Mouse (Mus musculus) CH12.LX (cell line): ENCODE results near the gene Galnt12. TPM values are rescaled to one million over a fixed set of nuclear protein-coding genes. Genes with fewer than 3 reads are reported as not detected.

Experiments
- DNase-seq: peaks from one replicate; pipeline ENCODE4 v3.0.0-alpha.2; 2013; ENCODE audit errors: extremely low read depth
- H3K27ac ChIP-seq: 2 replicates; pipeline ENCODE4 v1.5.1; 2012; ENCODE audit warnings: low read depth, mild to moderate bottlenecking, control low read depth, moderate library complexity; ENCODE audit not compliant: insufficient read depth
- H3K27me3 ChIP-seq: replicated peaks from 2 replicates; pipeline ENCODE3; 2012; ENCODE audit warnings: inconsistent platforms
- H3K36me3 ChIP-seq, 2 experiments: replicated peaks in 1 of 2; 2 replicates each; pipeline versions ENCODE3 to v1.6.1; 2012; ENCODE audit warnings: inconsistent platforms in 1 of 2, low read length in 1 of 2, mild to moderate bottlenecking in 1 of 2, mixed read lengths in 1 of 2, moderate library complexity in 1 of 2; ENCODE audit not compliant: control insufficient read depth in 1 of 2, insufficient read depth in 1 of 2
- H3K4me1 ChIP-seq, 2 experiments: 2 replicates each; pipeline ENCODE4 v1.6.1; 2012; ENCODE audit warnings: inconsistent platforms in 1 of 2, moderate library complexity in 1 of 2; ENCODE audit not compliant: insufficient read depth in 2 of 2, control insufficient read depth in 1 of 2
- H3K4me2 ChIP-seq: 2 replicates; pipeline ENCODE4 v1.6.1; 2012; ENCODE audit warnings: low read depth, mild to moderate bottlenecking, control low read depth; ENCODE audit not compliant: poor library complexity, insufficient read depth, severe bottlenecking
- H3K4me3 ChIP-seq, 3 experiments: fragments of 150-350 bp in 1 of 3; sonication (generic) in 1 of 3; replicated peaks in 1 of 3; 2 replicates each; pipeline versions ENCODE3 to v1.5.1; 2011 to 2012; ENCODE audit warnings: low read depth in 2 of 3, low read length in 2 of 3, mild to moderate bottlenecking in 2 of 3, moderate library complexity in 2 of 3, control low read depth in 1 of 3, improper control_type of control experiment in 1 of 3, inconsistent platforms in 1 of 3, mixed read lengths in 1 of 3; ENCODE audit not compliant: poor library complexity in 1 of 3
- H3K79me2 ChIP-seq: replicated peaks from 2 replicates; pipeline ENCODE4 v1.6.1; 2012; ENCODE audit warnings: mild to moderate bottlenecking, moderate library complexity; ENCODE audit not compliant: control insufficient read depth, poor library complexity, insufficient read depth, severe bottlenecking; ENCODE audit errors: extremely low read depth
- H3K9ac ChIP-seq: 2 replicates; pipeline ENCODE4 v1.6.1; 2012; ENCODE audit warnings: low read depth, mild to moderate bottlenecking, control low read depth, moderate library complexity; ENCODE audit not compliant: insufficient read depth
- H3K9me3 ChIP-seq: replicated peaks from 2 replicates; pipeline ENCODE3; 2012; ENCODE audit warnings: low read length, inconsistent platforms, mixed read lengths
- CHD1 ChIP-seq: IDR thresholded peaks from 2 replicates; pipeline ENCODE4 v1.6.1; 2012; ENCODE audit warnings: low read depth, low read length, improper control_type of control experiment, inconsistent platforms
- CHD2 ChIP-seq: IDR thresholded peaks from 2 replicates; pipeline ENCODE4 v1.6.1; 2011; ENCODE audit warnings: low read length, improper control_type of control experiment
- CTCF ChIP-seq, 2 experiments: IDR thresholded peaks in 1 of 2; conservative IDR thresholded peaks in 1 of 2; 2 replicates each; pipeline ENCODE4 v1.5.1; 2011 to 2012; ENCODE audit warnings: low read depth in 2 of 2, low read length in 2 of 2, improper control_type of control experiment in 1 of 2, inconsistent platforms in 1 of 2, mild to moderate bottlenecking in 1 of 2, moderate library complexity in 1 of 2
- E2F4 ChIP-seq: IDR thresholded peaks from 2 replicates; pipeline ENCODE4 v1.6.1; 2011; ENCODE audit warnings: low read depth, low read length, improper control_type of control experiment; ENCODE audit not compliant: insufficient replicate concordance
- ELF1 ChIP-seq: IDR thresholded peaks from 2 replicates; pipeline ENCODE4 v1.6.1; 2014; ENCODE audit warnings: low read depth, mild to moderate bottlenecking, inconsistent platforms, low read length, improper control_type of control experiment
- EP300 ChIP-seq: IDR thresholded peaks from 2 replicates; pipeline ENCODE4 v1.6.1; 2011; ENCODE audit warnings: low read length, improper control_type of control experiment
- ETS1 ChIP-seq: conservative IDR thresholded peaks from 2 replicates; pipeline ENCODE4 v1.6.1; 2012; ENCODE audit warnings: low read depth, mild to moderate bottlenecking, inconsistent platforms, low read length, improper control_type of control experiment, moderate library complexity
- HCFC1 ChIP-seq: IDR thresholded peaks from 2 replicates; pipeline ENCODE4 v1.6.1; 2012; ENCODE audit warnings: low read depth, mild to moderate bottlenecking, inconsistent platforms, low read length, improper control_type of control experiment
- IRF4 ChIP-seq: IDR thresholded peaks from 2 replicates; pipeline ENCODE4 v1.6.1; 2014; ENCODE audit warnings: low read depth, mild to moderate bottlenecking, inconsistent platforms, low read length, improper control_type of control experiment
- JUN ChIP-seq: IDR thresholded peaks from 2 replicates; pipeline ENCODE4 v1.6.1; 2011; ENCODE audit warnings: low read depth, mild to moderate bottlenecking, low read length, improper control_type of control experiment, moderate library complexity; ENCODE audit not compliant: insufficient read depth
- JUND ChIP-seq: conservative IDR thresholded peaks from 2 replicates; pipeline ENCODE4 v1.6.1; 2011; ENCODE audit warnings: low read depth, low read length, improper control_type of control experiment
- KAT2A ChIP-seq: IDR thresholded peaks from 2 replicates; pipeline ENCODE4 v1.6.1; 2012; ENCODE audit warnings: low read length, improper control_type of control experiment, inconsistent platforms; ENCODE audit not compliant: insufficient replicate concordance
- MAX ChIP-seq: IDR thresholded peaks from 2 replicates; pipeline ENCODE4 v1.6.1; 2011; ENCODE audit warnings: low read length, improper control_type of control experiment
- MAZ ChIP-seq: IDR thresholded peaks from 2 replicates; pipeline ENCODE4 v1.6.1; 2012; ENCODE audit warnings: low read depth, mild to moderate bottlenecking, inconsistent platforms, low read length, improper control_type of control experiment, moderate library complexity
- MXI1 ChIP-seq: IDR thresholded peaks from 2 replicates; pipeline ENCODE4 v1.6.1; 2011; ENCODE audit warnings: mild to moderate bottlenecking, low read depth, low read length, improper control_type of control experiment
- NRF1 ChIP-seq: IDR thresholded peaks from 2 replicates; pipeline ENCODE4 v1.6.1; 2014; ENCODE audit warnings: low read depth, mild to moderate bottlenecking, inconsistent platforms, low read length, improper control_type of control experiment, moderate library complexity
- PAX5 ChIP-seq: IDR thresholded peaks from 2 replicates; pipeline ENCODE4 v1.6.1; 2012; ENCODE audit warnings: low read length, inconsistent platforms, mixed read lengths
- POLR2A ChIP-seq: IDR thresholded peaks from 2 replicates; pipeline ENCODE4 v1.6.1; 2011; ENCODE audit warnings: low read depth, mild to moderate bottlenecking, improper control_type of control experiment, low read length
- POLR2AphosphoS2 ChIP-seq: IDR thresholded peaks from 2 replicates; pipeline ENCODE4 v1.6.1; 2011; ENCODE audit warnings: low read depth, low read length, improper control_type of control experiment
- RAD21 ChIP-seq: IDR thresholded peaks from 2 replicates; pipeline ENCODE4 v1.6.1; 2011; ENCODE audit warnings: low read depth, mild to moderate bottlenecking, low read length, improper control_type of control experiment, moderate library complexity
- SIN3A ChIP-seq: IDR thresholded peaks from 2 replicates; pipeline ENCODE4 v1.6.1; 2012; ENCODE audit warnings: low read length, improper control_type of control experiment, inconsistent platforms
- SMC3 ChIP-seq: IDR thresholded peaks from 2 replicates; pipeline ENCODE4 v1.6.1; 2011; ENCODE audit warnings: low read depth, low read length, improper control_type of control experiment
- USF1 ChIP-seq: IDR thresholded peaks from 2 replicates; pipeline ENCODE4 v1.6.1; 2014; ENCODE audit warnings: low read depth, mild to moderate bottlenecking, inconsistent platforms, low read length, improper control_type of control experiment
- USF2 ChIP-seq: conservative IDR thresholded peaks from 2 replicates; pipeline ENCODE4 v1.6.1; 2011; ENCODE audit warnings: low read depth, low read length, improper control_type of control experiment
- ZMIZ1 ChIP-seq: IDR thresholded peaks from 2 replicates; pipeline ENCODE4 v1.6.1; 2012; ENCODE audit warnings: low read depth, mild to moderate bottlenecking, inconsistent platforms, low read length, improper control_type of control experiment
- ZNF384 ChIP-seq: IDR thresholded peaks from 2 replicates; pipeline ENCODE4 v1.6.1; 2012; ENCODE audit warnings: low read depth, low read length, improper control_type of control experiment, inconsistent platforms
- dilution Hi-C: fragments of 300-500 bp; cut with MboI; formaldehyde crosslinking; loops from 2 replicates; pipeline ENCODE4 v1.14.3; 2020; ENCODE audit warnings: low sequenced_read_pairs; ENCODE audit not compliant: extremely low pct_unique_long_range_greater_than_20kb, extremely low pct_ligation_motif_present
- in situ Hi-C: fragments of 300-500 bp; cut with MboI; formaldehyde crosslinking; loops from 3 replicates; pipeline ENCODE4 v1.14.3; 2019; ENCODE audit warnings: low sequenced_read_pairs, low pct_ligation_motif_present, low pct_unique_long_range_greater_than_20kb, mixed read lengths
- polyA plus RNA-seq: library from polyadenylated mRNA; unstranded; fragments of >175 nt; gene quantifications from 2 replicates; pipeline ENCODE4 v1.2.1, GENCODE M21; 2012; ENCODE audit warnings: low read depth; ENCODE audit not compliant: insufficient read length
- total RNA-seq, 2 experiments: library from RNA; depleted of rRNA; stranded (reverse); fragments of 300-350 nt in 1 of 2; fragments of >200 nt in 1 of 2; gene quantifications; 2 replicates each; pipeline ENCODE4 v1.2.3; 2012 to 2014

Gene Galnt12
- total and polyA plus RNA-seq, 3 experiments = 15.8 to 16.4 (median 16.1) TPM

- H3K4me2 ChIP-seq = no peak overlapping the region
- H3K79me2 ChIP-seq = no peaks in the 10 kb centered on the region
- H3K9me3 ChIP-seq = no peaks in the 10 kb centered on the region
- no peak overlapping the region for H3K27ac ChIP-seq
- H3K27me3 ChIP-seq = no peaks in the 10 kb centered on the region
- no peak for DNase-seq
- in situ Hi-C loops (loop anchor here (5.0 kb wide), 1 partner anchor 41 kb away; no protein-coding TSS in a partner anchor), dilution Hi-C loops (no loop called here)
- no peak overlapping the region for H3K4me3 ChIP-seq
- H3K36me3 ChIP-seq = no peaks in the 10 kb centered on the region
- no peak overlapping the region for H3K9ac ChIP-seq
- H3K4me1 ChIP-seq = peaks cover 0 to 11% of the 10 kb centered on the region in 2 experiments; a peak in 1 of 4 replicates
- TF ChIP-seq KAT2A (no peak), JUND (no peak), ELF1 (no peak), POLR2A (no peak), ETS1 (no peak), EP300 (no peak), CHD1 (no peak), RAD21 (no peak), CHD2 (no peak), MAZ (no peak), E2F4 (no peak), PAX5 (no peak), ZNF384 (no peak), IRF4 (no peak), MAX (no peak), HCFC1 (no peak)
Observed at GRCm38 (mm10) chr4:47150806-47151205, 59.1 kb downstream of the Galnt12 start.

- no peak overlapping the region for H3K27ac ChIP-seq
- no peak overlapping the region for H3K9ac ChIP-seq
- DNase-seq = no peak
- H3K9me3 ChIP-seq = no peaks in the 10 kb centered on the region
- in situ Hi-C loops = loop anchor here (5.0 kb wide), 1 partner anchor 41 kb away; no protein-coding TSS in a partner anchor
- H3K4me3 ChIP-seq = no peak overlapping the region
- dilution Hi-C loops = no loop called here
- H3K27me3 ChIP-seq = no peaks in the 10 kb centered on the region
- TF ChIP-seq CTCF (conservative IDR thresholded peaks at IDR 0.05 in 1 of 2, IDR thresholded peaks at IDR 0.05 in 1 of 2; ENCODE audit: low read depth in 2 of 2, low read length in 2 of 2) (no peak), MXI1 (no peak), ZMIZ1 (no peak), E2F4 (no peak), SIN3A (no peak), NRF1 (no peak), CHD1 (no peak), MAZ (no peak), USF1 (no peak), POLR2AphosphoS2 (no peak), EP300 (no peak), ELF1 (no peak), SMC3 (no peak), USF2 (no peak), RAD21 (no peak), JUN (no peak)
- no peaks in the 10 kb centered on the region for H3K36me3 ChIP-seq
- H3K4me2 ChIP-seq = no peak overlapping the region
- no peaks in the 10 kb centered on the region for H3K79me2 ChIP-seq
- H3K4me1 ChIP-seq = peaks cover 0 to 11% of the 10 kb centered on the region in 2 experiments; a peak in 1 of 4 replicates
Observed at GRCm38 (mm10) chr4:47151553-47152183, 60.0 kb downstream of the Galnt12 start.
